Mouse (Mus musculus): ENCODE data around the gene Wfdc11.
"Not testable (repeated sequence)": the region's sequence is repeated elsewhere in the genome, so short reads cannot be mapped to it uniquely, and the experiment has no call there.

Wfdc11 gene

GRCm38 (mm10) chr2:164673987-164674386 lies at the start of gene Wfdc11:
Wfdc11 (minus strand) TSS chr2:164674087.
- peak; percentile 14 for DNase-seq

- no peak for DNase-seq
Measured at GRCm38 (mm10) chr2:164723276-164723675, 49.4 kb upstream of the Wfdc11 start.

DNA sequence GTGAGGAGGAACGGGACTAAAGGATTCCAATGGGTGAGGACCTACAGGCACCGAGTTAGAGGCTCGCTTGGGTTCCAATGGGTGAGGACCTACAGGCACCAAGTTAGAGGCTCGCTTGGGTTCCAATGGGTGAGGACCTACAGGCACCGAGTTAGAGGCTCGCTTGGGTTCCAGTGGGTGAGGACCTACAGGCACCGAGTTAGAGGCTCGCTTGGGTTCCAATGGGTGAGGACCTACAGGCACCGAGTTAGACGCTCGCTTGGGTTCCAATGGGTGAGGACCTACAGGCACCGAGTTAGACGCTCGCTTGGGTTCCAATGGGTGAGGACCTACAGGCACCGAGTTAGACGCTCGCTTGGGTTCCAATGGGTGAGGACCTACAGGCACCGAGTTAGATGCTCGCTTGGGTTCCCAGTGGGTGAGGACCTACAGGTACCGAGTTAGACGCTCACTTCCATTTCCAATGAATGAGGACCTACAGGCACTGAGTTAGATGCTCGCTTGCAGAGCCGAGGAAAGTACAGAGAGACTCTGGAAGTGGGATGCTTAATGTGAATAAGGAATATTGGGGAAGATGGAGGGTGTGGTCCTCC lies 42.4 kb upstream of the Wfdc11 start:
- not testable (repeated sequence) for DNase-seq

DNA sequence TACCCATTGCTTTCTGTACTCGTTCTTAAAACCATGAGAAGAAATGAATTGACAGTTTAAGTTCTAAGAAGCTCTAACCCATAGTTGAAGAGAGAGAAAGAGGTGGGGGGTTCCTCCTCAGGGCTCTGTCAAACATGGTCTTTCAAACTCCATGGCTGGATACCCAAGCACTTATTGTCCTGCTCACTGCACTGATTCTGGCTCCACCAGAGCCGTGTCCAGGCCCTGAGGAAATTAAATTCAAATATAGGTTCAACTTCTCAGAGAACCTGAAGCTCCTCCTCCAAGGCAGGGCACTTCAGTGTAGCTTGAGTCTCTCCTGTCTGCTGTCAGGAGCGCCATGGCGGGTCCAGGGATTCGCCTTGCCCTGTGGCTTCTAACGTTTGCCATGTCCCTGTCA lies 41.1 kb upstream of the Wfdc11 start, which contains the start of gene Spint5:
TSS of gene Spint5 (plus strand) at position 301 of the 400 bp plus-strand sequence.
- no peak for DNase-seq

DNA sequence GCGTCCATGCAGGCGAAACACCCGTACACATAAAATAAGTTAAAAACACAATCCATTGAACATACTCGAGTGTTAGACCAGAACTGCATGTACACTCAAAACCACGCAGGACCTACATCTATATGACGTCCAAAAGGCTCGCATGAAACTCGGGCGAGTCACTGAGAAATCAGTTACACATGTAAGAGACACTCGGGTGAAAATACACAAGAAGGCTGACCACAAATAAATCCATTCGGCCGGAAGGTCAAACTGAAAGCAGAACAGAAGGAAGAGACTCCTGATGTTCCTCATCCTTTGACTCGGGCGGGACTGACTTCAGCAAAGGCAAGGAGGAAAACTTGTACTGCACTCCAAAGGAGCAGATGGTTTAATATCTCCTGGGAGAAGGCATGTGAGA lies 32.1 kb upstream of the Wfdc11 start:
- no peak for DNase-seq

- no peak for DNase-seq
Measured at GRCm38 (mm10) chr2:164705328-164705727, 31.4 kb upstream of the Wfdc11 start.

DNA sequence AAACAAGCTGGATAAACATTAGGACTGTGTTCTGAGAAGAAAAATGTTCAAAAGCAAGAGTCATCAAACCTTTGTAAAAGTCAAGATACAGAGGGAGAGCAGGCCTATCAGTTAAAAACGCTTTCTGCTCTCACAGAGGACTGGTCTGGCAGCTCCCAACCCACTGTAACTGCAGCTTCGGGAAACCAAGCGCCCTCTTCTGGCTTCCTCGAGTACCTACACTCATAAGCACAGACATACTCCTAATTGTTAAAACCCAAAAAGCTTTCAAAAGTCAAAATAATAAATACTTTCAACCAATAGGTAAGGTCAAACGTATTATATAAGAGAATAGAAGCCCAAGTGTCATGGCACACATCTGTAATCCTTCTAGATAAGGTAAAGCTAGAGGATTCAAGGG lies 30.3 kb upstream of the Wfdc11 start:
- DNase-seq, result no peak

DNA sequence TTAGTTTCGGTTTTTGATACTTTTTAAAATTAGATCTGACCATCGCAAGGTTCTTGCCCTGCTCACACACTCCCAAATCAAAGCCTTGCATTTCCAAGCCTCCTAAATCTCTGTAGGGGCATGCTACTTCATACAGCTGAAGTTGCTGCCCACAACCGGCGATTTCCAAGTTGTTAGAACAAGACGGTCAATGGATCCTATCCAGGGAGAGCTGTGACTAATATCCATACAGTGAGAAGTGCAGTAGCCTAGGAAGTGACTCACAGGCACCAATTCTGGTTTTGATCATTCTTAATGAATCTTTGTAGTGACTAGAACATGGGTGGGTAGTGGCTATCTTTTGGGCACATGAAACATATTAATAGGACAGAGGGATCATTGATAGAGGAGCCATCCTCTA lies 27.9 kb upstream of the Wfdc11 start:
- DNase-seq, result no peak

DNA sequence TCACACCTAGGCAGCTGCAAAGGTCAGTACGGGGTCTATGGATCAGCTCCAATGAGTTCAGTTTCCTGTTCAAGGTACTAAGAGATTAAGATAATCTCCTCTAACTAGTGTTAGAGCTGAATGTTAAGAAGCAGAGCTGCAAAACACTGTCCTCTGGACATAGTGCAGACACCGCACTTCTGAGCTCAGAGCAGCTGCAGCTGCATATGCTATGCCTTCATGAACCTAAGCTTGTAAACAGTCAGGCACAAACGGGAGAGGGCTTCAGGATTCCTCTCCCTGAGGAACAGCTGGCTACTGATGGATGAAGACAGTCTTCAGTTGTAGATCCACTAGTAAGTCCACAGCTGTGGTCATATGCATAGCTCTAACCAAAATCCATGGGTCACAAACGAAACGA lies 27.1 kb upstream of the Wfdc11 start:
- DNase-seq, result no peak

GRCm38 (mm10) chr2:164698201-164698600 lies 24.3 kb upstream of the Wfdc11 start, which contains the start of gene Spint4:
Spint4 (plus strand) TSS chr2:164698501.
- no peak for DNase-seq

- no peak for DNase-seq
Measured at GRCm38 (mm10) chr2:164684807-164685206, 10.9 kb upstream of the Wfdc11 start, which contains the start of gene Wfdc13. Wfdc13 (plus strand) TSS chr2:164685107.

DNA sequence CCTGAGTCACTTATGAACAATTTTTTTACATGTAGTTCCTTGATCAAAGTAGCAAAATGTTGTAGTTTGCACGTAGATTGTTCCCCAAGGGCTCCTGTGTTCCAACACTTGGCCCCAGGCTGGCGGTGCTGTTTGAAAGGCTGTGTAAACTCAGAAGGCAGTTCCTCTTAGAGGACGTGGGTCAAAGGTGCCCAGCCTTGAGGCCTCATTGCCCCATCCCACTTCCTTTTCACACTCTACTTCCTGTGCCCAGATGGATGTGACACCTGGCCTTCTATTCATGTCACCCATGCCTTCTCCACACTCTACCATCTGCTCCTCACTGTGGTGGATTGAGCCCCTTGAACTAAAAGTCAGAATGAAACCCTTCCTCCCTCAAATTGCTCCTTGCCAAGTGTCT lies 6.0 kb upstream of the Wfdc11 start:
- DNase-seq, result no peak

- DNase-seq, result peak; percentile 46
Measured at GRCm38 (mm10) chr2:164678848-164679625, 5.2 kb upstream of the Wfdc11 start.

- no peak for DNase-seq
Measured at GRCm38 (mm10) chr2:164676916-164677685, 3.2 kb upstream of the Wfdc11 start.

DNA sequence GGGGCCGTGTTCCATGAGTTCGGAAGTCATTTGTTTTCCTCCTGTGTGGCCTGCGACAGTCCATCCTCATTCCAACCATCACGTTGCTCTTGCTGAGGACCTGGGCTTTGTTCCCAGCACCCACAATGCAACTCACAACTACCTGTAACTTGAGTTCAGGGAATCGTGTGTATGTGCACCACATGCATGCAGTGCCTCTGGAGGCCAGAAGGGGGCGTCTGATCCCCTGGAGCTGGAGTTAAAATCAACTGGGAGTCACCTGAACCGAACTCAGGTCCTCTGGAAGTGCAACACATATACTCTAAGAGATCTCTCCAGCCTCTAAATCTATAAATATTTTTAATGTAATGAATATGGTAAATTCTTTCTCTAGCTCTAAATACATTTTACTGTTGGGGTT lies 2.2 kb upstream of the Wfdc11 start:
- DNase-seq, result no peak

GRCm38 (mm10) chr2:164670938-164671337 lies 2.9 kb downstream of the Wfdc11 start:
- no peak for DNase-seq

- DNase-seq, result no peak
Measured at GRCm38 (mm10) chr2:164670261-164670660, 3.6 kb downstream of the Wfdc11 start.

DNA sequence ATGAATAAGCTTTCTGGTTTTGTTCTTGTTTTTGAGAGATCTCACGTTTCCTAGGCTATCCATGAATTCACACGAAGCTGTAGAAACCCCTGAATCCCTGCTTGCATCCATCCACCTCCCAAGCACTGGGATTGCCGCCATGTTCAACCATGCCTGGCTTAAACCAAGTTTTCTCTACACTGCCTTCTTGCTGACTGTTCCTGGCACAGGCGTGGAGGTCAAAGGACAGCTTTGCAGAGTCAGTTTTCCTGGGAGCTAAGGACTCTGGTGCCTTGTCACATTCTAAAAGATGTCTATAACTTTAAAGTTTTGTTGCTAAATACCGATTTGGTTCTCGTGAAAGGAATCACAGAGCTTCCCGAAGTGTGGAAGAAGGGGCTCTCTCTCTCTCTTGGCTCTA lies 9.0 kb downstream of the Wfdc11 start:
- no peak for DNase-seq

DNA sequence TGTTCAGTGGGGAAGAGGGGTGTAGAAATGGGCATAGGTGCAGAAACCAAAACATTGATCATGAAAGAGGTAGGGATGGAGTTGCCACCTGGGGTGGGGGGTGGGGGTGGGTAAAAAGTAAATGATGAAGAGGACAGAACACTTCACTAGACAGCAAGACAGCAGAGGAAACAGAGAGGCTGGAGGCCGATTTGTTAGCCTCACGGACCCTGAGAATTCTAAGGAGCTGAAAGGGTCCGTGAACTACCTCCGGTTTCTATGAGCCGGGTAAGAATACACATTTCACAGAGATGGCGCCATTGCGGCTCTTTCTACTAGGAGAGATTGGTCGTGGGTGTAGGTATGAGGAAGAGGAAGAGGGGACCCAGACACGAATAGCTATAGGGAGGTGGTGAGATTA lies 17.4 kb downstream of the Wfdc11 start, which contains the start of gene Wfdc9:
TSS of gene Wfdc9 (minus strand) at position 101 of the 400 bp plus-strand sequence.
- DNase-seq, result no peak

DNA sequence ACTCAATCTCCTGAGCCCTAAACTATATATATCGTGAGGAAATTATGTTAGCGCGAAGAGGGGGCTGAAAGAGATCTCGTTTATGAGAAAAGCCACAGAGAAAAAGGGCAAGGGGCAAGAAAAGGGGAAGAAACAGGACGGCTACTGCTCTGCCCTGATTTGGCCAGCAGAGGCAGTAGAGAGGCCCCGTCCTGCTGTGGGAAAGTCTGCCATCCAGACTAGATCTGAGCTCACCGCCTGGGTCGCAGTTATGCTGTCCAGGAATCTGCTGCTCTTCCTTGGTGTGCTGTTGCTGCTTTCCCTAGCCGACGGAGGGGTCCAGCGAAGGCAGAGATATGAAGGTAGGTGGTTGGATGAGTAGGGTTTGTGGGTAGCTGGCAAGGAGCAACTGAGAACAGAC lies 18.0 kb downstream of the Wfdc11 start, which contains the start of gene Wfdc10:
TSS of gene Wfdc10 (plus strand) at position 189 of the 400 bp plus-strand sequence.
- no peak for DNase-seq

DNA sequence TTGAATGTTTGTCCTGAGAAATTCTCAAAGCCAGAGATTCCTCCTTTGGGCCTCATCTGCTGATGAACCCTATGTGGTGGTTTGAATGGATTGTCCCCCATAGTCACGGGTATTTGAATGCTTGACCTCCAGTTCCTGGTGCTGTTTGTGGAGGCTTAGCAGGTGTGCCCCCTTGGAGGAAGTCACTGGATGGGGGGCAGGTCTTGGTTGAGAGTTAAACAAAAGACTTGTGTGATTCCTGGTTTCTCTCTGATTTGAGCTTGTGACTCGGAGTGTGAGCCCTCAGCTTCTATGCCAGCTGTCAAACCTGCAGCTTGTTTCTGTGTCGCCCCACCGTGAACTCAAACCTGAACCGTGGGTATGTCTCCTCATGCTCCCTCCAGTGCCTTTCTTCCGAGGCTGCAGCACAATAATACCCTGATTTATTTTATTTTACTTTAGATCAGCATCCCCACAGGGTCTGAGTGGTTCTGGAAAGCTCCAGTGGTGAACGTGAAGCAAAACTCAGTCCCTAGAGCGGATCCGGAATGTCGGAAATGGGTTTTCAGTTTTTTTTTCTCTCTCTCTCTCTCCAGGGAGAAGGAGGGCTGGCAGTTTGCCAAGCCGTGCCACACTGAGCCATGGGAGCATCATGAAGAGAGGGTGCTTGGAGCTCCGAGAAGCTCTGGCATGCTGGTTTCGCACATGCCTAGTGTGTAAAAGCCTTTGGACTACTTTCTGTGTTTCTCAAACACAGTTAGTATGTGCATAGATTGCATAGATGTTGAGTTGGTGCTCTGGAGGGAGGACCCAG lies 31.8 kb downstream of the Wfdc11 start:
- DNase-seq, result peak; percentile 2

GRCm38 (mm10) chr2:164641129-164641528 lies 32.8 kb downstream of the Wfdc11 start:
- no peak for DNase-seq

All from right cerebral cortex, adult 18-20 months (tissue).